Mouse (Mus musculus): Measurements from ENCODE around the gene Vsnl1.
A peak's percentile ranks its signal among the peaks of the same experiment; 100 is the strongest.

Gene Vsnl1

GRCm38 (mm10) chr12:11277207-11277606 lies 159.2 kb downstream of the Vsnl1 start:
- peak; percentile 77 for DNase-seq (ENCODE audit: low read depth, low spot score)

GRCm38 (mm10) chr12:11276632-11277031 lies 159.8 kb downstream of the Vsnl1 start:
- peak; percentile 74 for DNase-seq (ENCODE audit: low read depth, low spot score)
